Mouse (Mus musculus): Measurements from ENCODE around the gene Csnk2b. TPM values are rescaled to one million over a fixed set of nuclear protein-coding genes. Genes with fewer than 3 reads are reported as not detected.

Gene Csnk2b
- total RNA-seq, 2 experiments from 2014 or later: 170 to 178 TPM

DNA sequence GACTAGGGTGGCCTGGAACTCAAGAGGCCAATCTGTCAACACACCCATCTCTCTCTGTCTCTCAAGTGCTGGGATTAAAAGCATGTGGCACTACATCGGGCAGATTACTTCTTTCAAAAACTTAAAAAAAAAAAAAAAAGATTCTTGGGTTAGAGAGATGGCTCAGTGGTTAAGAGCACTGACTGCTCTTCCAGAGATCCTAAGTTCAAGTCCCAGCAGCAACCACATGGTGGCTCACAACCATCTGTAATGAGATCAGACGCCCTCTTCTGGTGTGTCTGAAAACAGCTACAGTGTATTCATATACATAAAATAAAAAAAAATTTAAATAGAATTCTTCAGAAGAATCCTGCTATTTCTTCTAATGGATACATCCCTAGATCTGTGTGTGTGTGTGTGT is 33.7 kb downstream of the Csnk2b start:
- Histone ChIP-seq H3K27ac (no peak overlapping the region), H3K4me3 (no peak overlapping the region)
- no peak for DNase-seq (ENCODE audit: low spot score in 2 of 2)
- peak; percentile 71 for TF ChIP-seq CTCF (conservative IDR thresholded peaks at IDR 0.05)

DNA sequence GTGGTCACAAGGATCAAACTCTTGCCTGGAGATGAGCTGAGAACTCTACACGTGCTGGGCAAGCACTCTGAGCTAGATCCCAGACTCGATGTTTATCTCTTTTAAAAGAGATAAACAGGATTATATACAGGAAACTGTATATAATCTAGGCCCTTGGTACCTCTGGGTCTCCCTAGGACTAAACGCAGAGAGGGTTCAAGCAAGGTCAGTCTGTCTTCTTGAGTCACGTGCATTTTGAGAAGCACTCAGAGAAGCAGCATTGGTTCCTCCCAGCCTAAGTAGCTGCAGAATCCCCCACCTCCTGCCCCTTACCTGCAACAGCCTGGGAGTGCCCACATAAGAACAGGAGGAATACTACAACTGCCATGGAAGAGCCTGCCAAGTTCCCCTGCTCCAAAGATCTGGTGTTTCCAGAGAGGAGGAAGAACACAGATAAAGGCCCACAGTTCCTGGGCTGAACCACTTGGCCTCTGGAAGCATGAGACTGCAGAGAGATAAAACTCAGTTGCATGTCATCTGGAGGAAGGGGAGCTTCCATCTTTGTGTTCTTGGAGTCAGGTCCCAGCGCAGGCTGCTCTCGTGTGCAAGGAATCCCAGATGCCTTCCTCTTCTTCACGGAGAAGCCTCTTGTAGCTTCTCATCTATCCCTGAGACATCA is 36.5 kb downstream of the Csnk2b start, which contains the start of gene Ly6g6f:
Gene Ly6g6f (minus strand): TSS at position 403 of the 658 bp plus-strand sequence.
- TF ChIP-seq CTCF (conservative IDR thresholded peaks at IDR 0.05): no peak
- no peak for DNase-seq (ENCODE audit: low spot score in 2 of 2)
- no peak within 1 kb of the TSS for H3K4me3 ChIP-seq
- H3K27ac ChIP-seq: no peak within 1 kb of the TSS

GRCm38 (mm10) chr17:35083929-35084497 is 37.8 kb downstream of the Csnk2b start:
- Histone ChIP-seq H3K4me3 (no peak overlapping the region), H3K27ac (no peak overlapping the region)
- DNase-seq (ENCODE audit: low spot score in 2 of 2): no peak
- TF ChIP-seq CTCF (conservative IDR thresholded peaks at IDR 0.05): no peak

GRCm38 (mm10) chr17:35082841-35083576 is 38.8 kb downstream of the Csnk2b start:
- no peak overlapping the region for H3K4me3 ChIP-seq
- no peak overlapping the region for H3K27ac ChIP-seq
- TF ChIP-seq CTCF (conservative IDR thresholded peaks at IDR 0.05): no peak
- DNase-seq (ENCODE audit: low spot score in 2 of 2): no peak

GRCm38 (mm10) chr17:35080710-35081109 is 41.1 kb downstream of the Csnk2b start:
- H3K27ac ChIP-seq: peak overlapping the region; percentile 62; the same call in 1 of the 2 replicates
- no peak overlapping the region for H3K4me3 ChIP-seq
- DNase-seq (ENCODE audit: low spot score in 2 of 2): no peak
- no peak for TF ChIP-seq CTCF (conservative IDR thresholded peaks at IDR 0.05)

- no peak for DNase-seq (ENCODE audit: low spot score in 2 of 2)
- peak overlapping the region; percentile 62; the same call in 1 of the 2 replicates for H3K27ac ChIP-seq
- no peak for TF ChIP-seq CTCF (conservative IDR thresholded peaks at IDR 0.05)
Measured at GRCm38 (mm10) chr17:35080248-35080647, 41.6 kb downstream of the Csnk2b start.

GRCm38 (mm10) chr17:35079778-35080177 is 42.1 kb downstream of the Csnk2b start:
- TF ChIP-seq CTCF (conservative IDR thresholded peaks at IDR 0.05): no peak
- DNase-seq (ENCODE audit: low spot score in 2 of 2): no peak
- no peak overlapping the region for H3K4me3 ChIP-seq
- H3K27ac ChIP-seq: peak overlapping the region; percentile 62; the same call in 1 of the 2 replicates

More at GRCm38 (mm10) chr17:35080248-35080647, 41.6 kb downstream of the Csnk2b start:
- no peak overlapping the region for H3K4me3 ChIP-seq

DNA sequence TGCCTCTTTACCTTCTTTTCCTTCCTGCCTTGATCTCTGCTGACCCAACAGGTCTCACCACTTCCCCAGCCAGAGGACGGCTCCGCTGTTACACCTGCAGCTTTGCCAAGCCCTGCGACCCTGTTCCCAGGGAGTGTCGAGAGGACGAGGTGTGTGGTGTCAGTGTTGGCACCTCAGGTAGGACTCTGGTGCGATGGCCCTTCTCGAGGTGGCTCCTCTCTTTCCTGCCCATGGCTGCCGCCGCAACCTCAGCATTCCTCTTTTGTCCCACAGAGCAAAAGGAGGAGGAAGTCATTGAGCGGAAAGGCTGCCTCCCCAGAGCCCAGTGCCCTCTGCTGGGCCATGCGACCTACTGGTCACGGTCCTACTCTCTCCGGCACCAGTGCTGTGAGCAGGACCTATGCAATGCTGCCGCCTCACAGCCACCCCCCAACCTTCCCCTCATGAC is 44.0 kb downstream of the Csnk2b start, which contains the start of gene Ly6g6d:
Gene Ly6g6d (minus strand): TSS at position 280 of the 448 bp plus-strand sequence.
- no peak for DNase-seq (ENCODE audit: low spot score in 2 of 2)
- peak within 1 kb of the TSS; percentile 43; the same call in 1 of the 2 replicates for H3K27ac ChIP-seq
- TF ChIP-seq CTCF (conservative IDR thresholded peaks at IDR 0.05): peak; percentile 66
- peak within 1 kb of the TSS; percentile 43 for H3K4me3 ChIP-seq

DNA sequence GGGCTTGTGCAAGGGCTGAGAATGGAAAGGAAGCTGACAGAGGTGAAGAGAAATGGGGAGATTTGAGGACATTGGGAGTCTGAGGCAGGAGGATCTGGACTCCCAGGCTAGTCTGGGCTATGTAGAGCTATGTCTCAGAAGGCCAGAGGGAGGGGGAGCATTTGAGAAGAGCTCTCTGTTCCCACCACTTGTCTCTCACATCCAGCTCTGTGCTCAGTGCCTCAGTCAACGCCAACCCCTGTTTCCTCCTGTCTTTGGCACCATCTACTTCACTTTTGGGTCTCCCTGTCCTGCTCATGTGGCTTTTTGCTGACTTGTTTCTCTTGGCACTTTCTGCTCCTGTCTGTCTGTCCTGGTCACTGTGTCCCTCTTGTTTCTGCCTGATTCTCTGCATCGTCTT is 44.6 kb downstream of the Csnk2b start:
- DNase-seq (ENCODE audit: low spot score in 2 of 2): no peak
- Histone ChIP-seq H3K27ac (peak overlapping the region; percentile 43; the same call in 1 of the 2 replicates), H3K4me3 (peak overlapping the region; percentile 43; the same call in 1 of the 2 replicates)
- no peak for TF ChIP-seq CTCF (conservative IDR thresholded peaks at IDR 0.05)

DNA sequence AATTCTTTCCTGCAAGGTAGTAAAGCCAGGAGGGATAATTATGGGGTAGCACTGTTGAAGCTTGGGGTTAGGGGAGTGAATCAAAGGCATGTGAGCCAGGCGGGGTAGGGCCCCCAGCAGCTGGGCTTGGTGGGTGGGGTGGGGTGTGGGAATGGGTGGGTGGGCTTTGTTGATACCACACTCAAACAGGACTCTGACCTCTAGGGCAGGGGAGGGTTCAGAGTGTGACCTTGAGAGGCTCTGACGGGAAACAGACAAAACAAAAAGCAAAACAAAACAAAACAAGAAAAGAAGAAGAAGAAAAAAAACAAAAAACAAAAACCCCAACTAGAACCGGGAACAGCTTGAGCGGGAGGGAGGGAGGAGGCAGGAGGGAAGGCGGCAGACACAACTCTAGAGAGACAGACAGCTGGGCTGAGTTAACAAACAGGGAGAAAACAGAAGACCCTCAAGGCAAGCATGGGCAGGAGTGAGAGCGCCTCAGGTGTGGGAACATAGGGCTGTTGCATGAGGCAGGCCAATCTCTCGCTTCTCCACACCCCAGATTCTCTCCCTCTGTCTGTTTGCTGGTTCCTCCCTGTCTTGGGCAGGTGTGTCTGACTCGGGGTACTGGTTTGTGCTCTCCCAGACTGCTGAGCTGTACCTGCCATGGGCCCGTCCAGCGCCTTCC is 45.2 kb downstream of the Csnk2b start, which contains the start of gene Ly6g6e:
Gene Ly6g6e (plus strand): TSS at position 396 of the 670 bp plus-strand sequence.
- DNase-seq (ENCODE audit: low spot score in 2 of 2): no peak
- H3K4me3 ChIP-seq: peak within 1 kb of the TSS; percentile 43
- no peak for TF ChIP-seq CTCF (conservative IDR thresholded peaks at IDR 0.05)
- peak within 1 kb of the TSS; percentile 43; the same call in 1 of the 2 replicates for H3K27ac ChIP-seq

- no peak for DNase-seq (ENCODE audit: low spot score in 2 of 2)
- no peak for TF ChIP-seq CTCF (conservative IDR thresholded peaks at IDR 0.05)
- no peak overlapping the region for H3K27ac ChIP-seq
- no peak overlapping the region for H3K4me3 ChIP-seq
Measured at GRCm38 (mm10) chr17:35074097-35074496, 47.8 kb downstream of the Csnk2b start.

GRCm38 (mm10) chr17:35071454-35071853 is 50.4 kb downstream of the Csnk2b start:
- TF ChIP-seq CTCF (conservative IDR thresholded peaks at IDR 0.05): no peak
- H3K27ac ChIP-seq: no peak overlapping the region
- H3K4me3 ChIP-seq: no peak overlapping the region
- no peak for DNase-seq (ENCODE audit: low spot score in 2 of 2)

All from layer of hippocampus, adult 2 months (tissue).